Mouse (Mus musculus) adrenal gland, postnatal 14 days (tissue): ENCODE measurements around the gene Sptssb. TPM values are rescaled to one million over a fixed set of nuclear protein-coding genes. Genes with fewer than 3 reads are reported as not detected.

ENCODE experiments used
- DNase-seq: peaks from one replicate; pipeline ENCODE4 v3.0.0; 2021; ENCODE audit warnings: mixed read lengths
- long read RNA-seq, 2 experiments: library from polyadenylated mRNA; stranded (forward); transcript quantifications; one replicate each; pipeline ENCODE4 v2.0.0; 2021
- total RNA-seq: library from RNA; stranded (reverse); gene quantifications from 2 replicates; pipeline ENCODE4 v1.2.3, GENCODE M21; 2021

Sptssb gene
- total RNA-seq, result not detected in 2 replicates
- long read RNA-seq, experiment 1, result 0 reads
- long read RNA-seq, experiment 2, result 0 reads

GRCm38 (mm10) chr3:69859858-69860588, at the start of gene Sptssb:
Gene Sptssb, minus strand, starts transcription at chr3:69859940.
- DNase-seq, result peak; percentile 7

- no peak for DNase-seq
These were observed 48.3 kb upstream of the Sptssb start for GRCm38 (mm10) chr3:69908074-69908473.

- DNase-seq, result no peak
These were observed 47.8 kb upstream of the Sptssb start for GRCm38 (mm10) chr3:69907564-69907963.

- DNase-seq, result peak; percentile 26
These were observed 43.2 kb upstream of the Sptssb start for GRCm38 (mm10) chr3:69902787-69903477.

GRCm38 (mm10) chr3:69902382-69902781, 42.6 kb upstream of the Sptssb start:
- DNase-seq, result no peak

- no peak for DNase-seq
These were observed 42.2 kb upstream of the Sptssb start for GRCm38 (mm10) chr3:69901874-69902381.

- DNase-seq, result no peak
These were observed 40.6 kb upstream of the Sptssb start for GRCm38 (mm10) chr3:69900335-69900734.

GRCm38 (mm10) chr3:69897917-69898594, 38.3 kb upstream of the Sptssb start:
- peak; percentile 42 for DNase-seq

GRCm38 (mm10) chr3:69895516-69895915, 35.8 kb upstream of the Sptssb start:
- DNase-seq, result peak; percentile 24

- DNase-seq, result no peak
These were observed 32.7 kb upstream of the Sptssb start for GRCm38 (mm10) chr3:69892187-69893094.

- DNase-seq, result no peak
These were observed 26.1 kb upstream of the Sptssb start for GRCm38 (mm10) chr3:69885866-69886265.

- no peak for DNase-seq
These were observed 24.0 kb upstream of the Sptssb start for GRCm38 (mm10) chr3:69883710-69884109.

GRCm38 (mm10) chr3:69877538-69877937, 17.8 kb upstream of the Sptssb start:
- no peak for DNase-seq

- no peak for DNase-seq
These were observed 15.0 kb upstream of the Sptssb start for GRCm38 (mm10) chr3:69874721-69875120.

- no peak for DNase-seq
These were observed 13.1 kb upstream of the Sptssb start for GRCm38 (mm10) chr3:69872661-69873327.

- DNase-seq, result no peak
These were observed 11.4 kb upstream of the Sptssb start for GRCm38 (mm10) chr3:69871174-69871573.

- no peak for DNase-seq
These were observed 10.0 kb upstream of the Sptssb start for GRCm38 (mm10) chr3:69869702-69870101.

- DNase-seq, result no peak
These were observed 2.2 kb upstream of the Sptssb start for GRCm38 (mm10) chr3:69861789-69862395.

- peak; percentile 8 for DNase-seq
These were observed 1.1 kb upstream of the Sptssb start for GRCm38 (mm10) chr3:69860589-69861521.

GRCm38 (mm10) chr3:69839485-69839884, 20.3 kb downstream of the Sptssb start:
- no peak for DNase-seq
